Mouse (Mus musculus): ENCODE measurements around the gene Tmem44. TPM values are rescaled to one million over a fixed set of nuclear protein-coding genes. Genes with fewer than 3 reads are reported as not detected.

Tmem44 gene
- polyA plus RNA-seq, 1 experiment from 2014 or later, result 0.90 TPM

DNA sequence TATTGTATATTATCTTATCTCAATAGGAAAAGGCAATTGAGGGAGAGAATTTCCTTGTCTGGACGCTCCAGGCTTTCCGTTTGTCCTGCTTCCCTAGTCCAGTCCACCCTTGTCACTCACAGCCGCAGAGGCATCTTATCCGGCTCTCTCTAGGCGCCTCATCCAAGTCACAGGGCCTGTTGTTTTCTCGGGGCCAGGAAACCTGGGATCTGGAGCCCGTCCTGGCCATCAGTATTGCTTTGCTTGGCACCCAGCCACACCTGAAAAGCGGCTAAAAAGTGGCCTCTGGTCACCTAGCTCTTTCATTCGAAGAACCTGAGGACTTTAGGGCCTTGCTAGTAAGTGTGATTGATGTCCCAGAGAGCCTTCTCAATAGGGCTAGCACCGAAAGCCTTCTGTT, 43.5 kb downstream of the Tmem44 start:
- H3K9ac ChIP-seq, result no peak overlapping the region
- H3K27me3 ChIP-seq, result 0 out of 2 replicates have a peak, but pooled peaks cover 3% of the 10 kb centered on the region
- no peak overlapping the region for H3K27ac ChIP-seq (replicated peaks)
- no peaks in the 10 kb centered on the region for H3K36me3 ChIP-seq (replicated peaks)
- no peak overlapping the region for H3K4me3 ChIP-seq (replicated peaks)
- 67% methylated on average over 10 of the region's 10 CpGs for WGBS (ENCODE audit: insufficient replicate concordance)
- ATAC-seq (ENCODE audit: insufficient read depth), result no peak
- peaks cover 47% of the 10 kb centered on the region for H3K4me1 ChIP-seq (replicated peaks)
- no peaks in the 10 kb centered on the region for H3K9me3 ChIP-seq (replicated peaks)
- H3K4me2 ChIP-seq, result no peak overlapping the region

DNA sequence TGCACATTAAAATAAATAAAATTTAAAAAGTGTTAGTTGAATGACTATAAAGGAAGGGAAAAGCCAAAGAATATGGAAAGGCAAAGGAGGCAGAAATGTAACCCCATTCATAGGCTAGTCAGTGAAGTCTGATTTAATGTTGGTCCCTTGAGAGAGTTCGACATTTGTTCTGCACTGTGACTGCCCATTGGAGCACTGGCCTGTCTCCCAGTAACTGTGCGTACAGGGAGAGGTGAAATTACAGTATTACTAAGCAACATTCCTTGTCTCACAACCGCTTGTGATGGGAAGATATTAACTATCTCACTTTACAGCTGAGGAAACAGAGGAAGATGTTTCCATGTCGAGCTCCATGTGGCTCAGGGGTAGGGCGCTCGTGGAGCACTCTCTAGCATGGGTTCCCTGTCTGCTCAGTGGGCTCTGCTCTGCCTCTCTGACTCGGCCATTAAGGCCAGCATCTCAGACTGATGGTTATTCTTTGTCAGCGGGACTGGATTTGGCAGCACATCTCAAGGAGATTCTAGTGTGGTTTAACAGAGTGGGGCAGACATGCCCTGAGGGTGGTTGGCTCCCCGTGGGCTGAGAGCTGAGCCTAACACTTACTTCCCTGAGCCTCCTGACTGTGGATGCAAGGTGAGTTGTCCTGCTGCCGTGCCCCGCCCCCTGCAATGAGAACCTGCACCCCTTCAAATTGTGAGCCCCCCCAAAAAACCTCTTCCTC, 45.2 kb downstream of the Tmem44 start:
- no peaks in the 10 kb centered on the region for H3K9me3 ChIP-seq (replicated peaks)
- 0 out of 2 replicates have a peak, but pooled peaks cover 3% of the 10 kb centered on the region for H3K27me3 ChIP-seq
- H3K36me3 ChIP-seq (replicated peaks), result no peaks in the 10 kb centered on the region
- no peak for ATAC-seq (ENCODE audit: insufficient read depth)
- H3K27ac ChIP-seq (replicated peaks), result no peak overlapping the region
- H3K4me2 ChIP-seq, result no peak overlapping the region
- H3K9ac ChIP-seq, result no peak overlapping the region
- WGBS (ENCODE audit: insufficient replicate concordance), result 68% methylated on average over 11 of the region's 11 CpGs
- H3K4me3 ChIP-seq (replicated peaks), result no peak overlapping the region
- H3K4me1 ChIP-seq (replicated peaks), result peaks cover 46% of the 10 kb centered on the region

DNA sequence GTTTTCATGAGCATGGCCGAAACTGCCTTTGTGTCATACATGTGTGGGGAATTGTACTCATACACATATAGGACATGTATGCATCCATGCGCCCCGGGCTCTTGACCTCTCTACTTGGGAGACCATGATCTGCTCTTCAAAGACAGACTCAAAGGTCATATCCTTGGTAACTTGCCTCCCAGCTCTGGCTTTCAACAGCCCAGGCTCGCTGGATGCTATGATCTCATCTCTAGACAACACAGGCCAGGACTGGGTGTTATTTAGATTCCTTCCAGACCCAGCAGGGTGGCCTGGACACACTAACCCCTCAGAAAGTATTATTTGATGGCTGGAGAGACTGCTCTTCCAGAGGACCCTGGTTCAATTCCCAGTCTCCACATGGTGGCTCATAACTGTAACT, 45.8 kb downstream of the Tmem44 start:
- peaks cover 40% of the 10 kb centered on the region for H3K4me1 ChIP-seq (replicated peaks)
- no peak overlapping the region for H3K27ac ChIP-seq (replicated peaks)
- no peaks in the 10 kb centered on the region for H3K36me3 ChIP-seq (replicated peaks)
- H3K4me3 ChIP-seq (replicated peaks), result no peak overlapping the region
- H3K27me3 ChIP-seq, result 0 out of 2 replicates have a peak, but pooled peaks cover 3% of the 10 kb centered on the region
- no peak overlapping the region for H3K9ac ChIP-seq
- no peak overlapping the region for H3K4me2 ChIP-seq
- ATAC-seq (ENCODE audit: insufficient read depth), result no peak
- H3K9me3 ChIP-seq (replicated peaks), result no peaks in the 10 kb centered on the region
- WGBS (ENCODE audit: insufficient replicate concordance), result 63% methylated on average over 4 of the region's 4 CpGs

DNA sequence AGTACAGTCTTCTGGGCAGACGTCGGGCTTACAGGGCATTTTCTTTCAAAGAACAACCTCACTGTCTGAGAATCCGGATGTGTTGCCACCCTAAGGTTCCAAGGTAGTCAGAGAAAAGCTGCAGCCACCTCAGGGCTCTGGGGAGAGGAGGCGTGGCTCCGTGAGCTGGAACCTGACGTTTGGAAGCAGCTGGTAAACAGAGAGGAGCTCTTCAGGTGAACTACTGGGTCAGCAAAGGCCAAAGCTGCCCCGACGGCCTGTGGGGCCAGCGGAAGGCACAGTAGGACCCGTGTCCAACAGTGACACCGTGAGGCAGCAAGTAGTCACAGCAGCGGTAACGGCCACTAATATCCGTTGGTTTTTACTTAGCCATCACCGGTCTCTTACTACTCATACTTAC, 46.7 kb downstream of the Tmem44 start:
- peak; percentile 25 for ATAC-seq (ENCODE audit: insufficient read depth)
- Histone ChIP-seq H3K36me3 (replicated peaks) (no peaks in the 10 kb centered on the region), H3K27ac (replicated peaks) (no peak overlapping the region), H3K4me2 (peak overlapping the region; percentile 21; the same call in 1 of the 2 replicates), H3K4me1 (replicated peaks) (peaks cover 31% of the 10 kb centered on the region), H3K9ac (no peak overlapping the region), H3K9me3 (replicated peaks) (no peaks in the 10 kb centered on the region), H3K4me3 (replicated peaks) (no peak overlapping the region), H3K27me3 (0 out of 2 replicates have a peak, but pooled peaks cover 3% of the 10 kb centered on the region)
- WGBS (ENCODE audit: insufficient replicate concordance), result 8% methylated on average over 15 of the region's 15 CpGs

DNA sequence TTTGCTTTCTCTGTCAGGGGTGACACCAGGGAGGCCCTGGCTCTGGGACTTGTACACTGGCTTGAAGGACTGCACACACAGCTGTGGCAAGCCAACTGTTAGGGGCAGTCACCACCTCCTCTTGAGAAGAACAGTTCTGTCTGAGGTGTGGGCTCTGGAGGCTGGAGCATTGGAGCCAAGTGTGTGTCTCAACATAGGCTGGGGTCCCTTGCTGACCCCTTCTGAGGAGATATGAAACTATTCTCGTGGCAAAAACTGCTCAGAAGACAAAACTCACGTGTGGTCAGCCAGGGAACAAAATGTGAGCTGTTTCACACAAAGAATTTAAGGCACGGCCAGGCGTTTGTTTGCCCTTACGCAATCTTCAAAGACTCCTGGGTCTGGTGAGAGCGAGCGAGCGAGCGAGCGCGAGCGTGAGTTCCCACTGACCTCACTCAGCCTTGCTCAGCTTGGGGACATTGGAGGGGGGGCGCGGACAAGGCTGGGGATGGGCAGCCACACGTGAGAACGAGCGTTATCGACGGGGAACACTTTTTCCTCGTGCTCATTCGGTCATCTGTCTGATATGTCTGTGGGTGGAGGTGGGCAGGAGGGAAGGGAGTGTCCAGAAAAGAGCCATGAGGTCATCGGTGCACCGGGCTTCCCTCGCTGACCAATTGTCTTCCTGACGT, 48.3 kb downstream of the Tmem44 start:
- Histone ChIP-seq H3K9me3 (replicated peaks) (no peaks in the 10 kb centered on the region), H3K4me2 (peak overlapping the region; percentile 66), H3K36me3 (replicated peaks) (no peaks in the 10 kb centered on the region), H3K27ac (replicated peaks) (peak overlapping the region; percentile 61; the same call in 1 of the 2 replicates), H3K4me3 (replicated peaks) (peak overlapping the region; percentile 38), H3K27me3 (0 out of 2 replicates have a peak, but pooled peaks cover 3% of the 10 kb centered on the region), H3K9ac (0 out of 2 replicates have a peak overlapping the region, but pooled peaks have one; percentile 6), H3K4me1 (replicated peaks) (peaks cover 30% of the 10 kb centered on the region)
- WGBS (ENCODE audit: insufficient replicate concordance), result 3% methylated on average over 25 of the region's 25 CpGs
- peak; percentile 60 for ATAC-seq (ENCODE audit: insufficient read depth)

DNA sequence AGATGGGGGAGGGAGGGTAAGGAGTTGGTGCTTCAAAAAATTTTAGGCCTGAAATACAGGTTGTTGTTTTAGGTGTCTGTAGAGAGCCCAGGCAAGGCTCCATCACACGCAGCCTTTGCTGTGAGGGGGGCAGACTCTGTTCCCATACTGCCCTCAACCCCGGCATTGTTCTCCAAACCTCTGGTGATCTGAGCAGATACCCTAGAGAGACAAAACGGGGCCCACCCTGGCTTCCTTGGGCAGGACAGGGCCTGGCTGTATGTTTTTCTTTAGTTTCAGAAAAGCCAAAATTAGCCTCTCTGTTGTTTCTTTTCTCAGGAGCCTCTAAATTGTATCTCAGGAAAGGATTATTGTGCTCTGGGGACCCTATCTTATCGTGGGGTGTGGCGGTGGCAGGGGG, 49.0 kb downstream of the Tmem44 start:
- peaks cover 30% of the 10 kb centered on the region for H3K4me1 ChIP-seq (replicated peaks)
- 0 out of 2 replicates have a peak, but pooled peaks cover 3% of the 10 kb centered on the region for H3K27me3 ChIP-seq
- H3K4me3 ChIP-seq (replicated peaks), result no peak overlapping the region
- ATAC-seq (ENCODE audit: insufficient read depth), result no peak
- 26% methylated on average over 5 of the region's 5 CpGs for WGBS (ENCODE audit: insufficient replicate concordance)
- no peaks in the 10 kb centered on the region for H3K9me3 ChIP-seq (replicated peaks)
- no peaks in the 10 kb centered on the region for H3K36me3 ChIP-seq (replicated peaks)
- no peak overlapping the region for H3K27ac ChIP-seq (replicated peaks)
- H3K4me2 ChIP-seq, result peak overlapping the region; percentile 66; the same call in 1 of the 2 replicates
- no peak overlapping the region for H3K9ac ChIP-seq

DNA sequence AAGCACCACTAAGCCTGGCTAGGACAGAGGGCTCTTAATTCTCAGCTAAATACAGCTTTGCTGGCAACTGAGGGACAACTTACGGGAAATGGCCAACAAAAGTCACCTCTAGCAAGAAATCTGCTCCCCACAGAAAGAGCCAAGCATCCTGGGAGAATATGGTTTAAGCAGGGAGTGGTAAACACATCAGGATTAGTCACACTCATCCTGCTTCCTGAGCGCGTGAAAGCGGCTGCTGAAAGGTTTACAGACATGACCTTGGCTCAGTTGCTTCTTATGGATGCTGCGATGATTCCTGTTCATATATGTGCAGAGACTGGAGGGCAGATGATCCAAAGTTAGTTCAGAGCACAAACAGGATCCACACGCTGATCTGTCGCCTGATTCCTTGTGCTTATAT, 50.4 kb downstream of the Tmem44 start:
- Histone ChIP-seq H3K9me3 (replicated peaks) (no peaks in the 10 kb centered on the region), H3K27ac (replicated peaks) (no peak overlapping the region), H3K36me3 (replicated peaks) (no peaks in the 10 kb centered on the region), H3K27me3 (0 out of 2 replicates have a peak, but pooled peaks cover 3% of the 10 kb centered on the region), H3K4me3 (replicated peaks) (no peak overlapping the region), H3K4me2 (no peak overlapping the region), H3K4me1 (replicated peaks) (peaks cover 30% of the 10 kb centered on the region), H3K9ac (no peak overlapping the region)
- WGBS (ENCODE audit: insufficient replicate concordance), result 81% methylated on average over 7 of the region's 7 CpGs
- ATAC-seq (ENCODE audit: insufficient read depth), result no peak

DNA sequence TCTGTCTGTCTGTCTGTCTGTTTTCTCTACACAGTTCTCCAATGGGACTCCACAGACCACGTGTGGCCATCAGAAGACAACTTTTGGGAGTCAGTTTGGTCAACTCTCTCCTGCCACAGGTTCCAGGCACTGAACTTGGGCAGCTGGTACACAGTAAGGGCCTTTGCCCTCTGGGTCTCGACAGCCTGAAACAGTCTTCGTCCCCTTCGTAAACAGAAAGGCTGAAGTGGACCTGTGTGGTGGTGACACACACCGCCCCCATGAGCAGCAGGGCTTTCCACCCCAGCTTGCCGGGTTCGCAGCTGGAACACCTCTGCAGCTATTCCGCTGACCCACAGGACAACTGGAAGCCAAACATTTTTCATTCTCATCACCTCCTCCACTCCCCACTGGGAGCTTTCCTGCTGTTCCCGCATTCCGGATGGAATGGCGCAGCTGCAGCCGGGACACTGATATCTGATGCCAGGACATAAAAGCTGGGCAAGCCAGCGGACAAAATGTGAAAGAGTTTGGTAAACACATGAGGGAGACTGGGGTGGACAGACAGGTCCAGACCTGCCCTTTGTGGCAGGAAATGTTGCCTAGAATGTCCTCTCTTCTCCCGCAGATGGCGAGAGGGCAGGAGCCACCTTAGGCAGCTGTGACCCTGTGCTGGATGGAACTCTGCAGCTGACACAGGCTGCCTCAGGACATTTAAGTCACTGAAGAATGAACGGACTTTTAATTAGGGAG, 51.4 kb downstream of the Tmem44 start:
- Histone ChIP-seq H3K36me3 (replicated peaks) (no peaks in the 10 kb centered on the region), H3K27me3 (0 out of 2 replicates have a peak, but pooled peaks cover 3% of the 10 kb centered on the region), H3K4me1 (replicated peaks) (peaks cover 30% of the 10 kb centered on the region), H3K4me2 (no peak overlapping the region), H3K9ac (no peak overlapping the region), H3K4me3 (replicated peaks) (no peak overlapping the region), H3K27ac (replicated peaks) (no peak overlapping the region), H3K9me3 (replicated peaks) (no peaks in the 10 kb centered on the region)
- ATAC-seq (ENCODE audit: insufficient read depth), result no peak
- WGBS (ENCODE audit: insufficient replicate concordance), result 64% methylated on average over 16 of the region's 16 CpGs

DNA sequence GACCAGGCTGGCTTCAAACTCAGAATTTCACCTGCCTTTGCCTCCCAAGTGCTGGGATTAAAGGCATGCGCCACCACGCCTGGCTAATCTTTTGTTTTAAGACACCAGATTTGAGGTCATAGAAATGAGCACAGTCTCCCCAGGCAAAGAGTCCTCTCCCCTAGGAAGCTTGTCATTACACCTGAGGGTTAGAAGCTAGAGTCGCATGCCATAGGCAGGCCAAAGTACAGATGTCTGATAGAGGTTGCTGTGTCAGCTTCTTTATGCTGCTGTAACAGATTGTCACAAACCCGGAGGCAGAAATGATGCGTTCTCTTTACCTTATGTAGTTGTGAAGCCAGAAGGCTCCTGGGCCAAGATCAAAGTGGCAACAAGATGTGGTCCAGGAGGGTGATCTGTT, 53.3 kb downstream of the Tmem44 start:
- Histone ChIP-seq H3K27me3 (no peaks in the 10 kb centered on the region), H3K9me3 (replicated peaks) (no peaks in the 10 kb centered on the region), H3K9ac (no peak overlapping the region), H3K4me3 (replicated peaks) (no peak overlapping the region), H3K4me2 (no peak overlapping the region), H3K27ac (replicated peaks) (no peak overlapping the region), H3K4me1 (replicated peaks) (peaks cover 13% of the 10 kb centered on the region), H3K36me3 (replicated peaks) (no peaks in the 10 kb centered on the region)
- 72% methylated on average over 5 of the region's 5 CpGs for WGBS (ENCODE audit: insufficient replicate concordance)
- no peak for ATAC-seq (ENCODE audit: insufficient read depth)

DNA sequence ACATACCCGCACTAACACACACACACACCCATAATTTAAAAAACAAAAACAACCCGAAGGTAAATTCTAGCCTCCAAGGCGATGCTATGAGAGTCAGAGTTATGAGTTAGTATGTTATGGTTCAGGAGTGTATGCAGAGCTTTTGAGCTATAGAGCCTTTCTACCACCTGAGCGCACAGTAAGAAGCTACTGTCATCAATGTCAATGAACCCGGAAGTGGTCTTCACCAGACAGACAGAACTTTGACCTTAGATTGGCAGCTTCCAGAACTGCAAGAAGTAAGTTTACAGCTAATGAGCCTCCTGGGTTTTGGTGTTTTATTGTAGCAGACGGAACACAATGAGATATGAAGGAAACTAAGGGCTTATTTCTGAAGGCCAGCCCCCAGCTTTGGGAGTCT, 55.8 kb downstream of the Tmem44 start:
- no peak for ATAC-seq (ENCODE audit: insufficient read depth)
- H3K27ac ChIP-seq (replicated peaks), result no peak overlapping the region
- no peak overlapping the region for H3K9ac ChIP-seq
- H3K36me3 ChIP-seq (replicated peaks), result no peaks in the 10 kb centered on the region
- no peaks in the 10 kb centered on the region for H3K9me3 ChIP-seq (replicated peaks)
- no peaks in the 10 kb centered on the region for H3K27me3 ChIP-seq
- no peak overlapping the region for H3K4me2 ChIP-seq
- H3K4me3 ChIP-seq (replicated peaks), result no peak overlapping the region
- no peaks in the 10 kb centered on the region for H3K4me1 ChIP-seq (replicated peaks)
- WGBS (ENCODE audit: insufficient replicate concordance), result 61% methylated on average over 6 of the region's 6 CpGs

DNA sequence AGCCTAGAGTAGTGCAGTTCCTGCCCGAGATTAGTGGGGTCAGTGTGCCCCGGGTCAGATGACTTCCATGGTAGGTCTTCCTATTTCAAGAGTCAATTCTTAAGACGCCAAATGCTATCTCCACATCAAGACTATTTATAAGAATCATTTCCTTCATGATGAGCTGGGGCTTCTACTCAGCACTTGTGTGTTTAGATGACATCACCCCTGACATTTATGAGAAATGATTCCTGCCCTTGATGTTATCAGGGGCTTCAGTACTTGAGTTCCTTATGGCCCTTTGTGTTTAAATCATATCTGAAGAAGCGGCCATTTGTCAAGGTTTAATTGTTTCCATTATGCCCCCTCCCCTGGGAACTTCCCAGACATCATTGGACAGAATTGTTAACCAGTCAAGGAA, 58.9 kb downstream of the Tmem44 start:
- Histone ChIP-seq H3K9ac (no peak overlapping the region), H3K27me3 (no peaks in the 10 kb centered on the region), H3K4me2 (no peak overlapping the region), H3K9me3 (replicated peaks) (no peaks in the 10 kb centered on the region), H3K4me1 (replicated peaks) (no peaks in the 10 kb centered on the region), H3K36me3 (replicated peaks) (no peaks in the 10 kb centered on the region), H3K4me3 (replicated peaks) (no peak overlapping the region), H3K27ac (replicated peaks) (no peak overlapping the region)
- ATAC-seq (ENCODE audit: insufficient read depth), result no peak
- WGBS (ENCODE audit: insufficient replicate concordance), result 24% methylated on average over 4 of the region's 4 CpGs

All from liver, embryonic 15.5 days (tissue).